Mouse (Mus musculus): Measurements from ENCODE around the gene Tmem213.

- no peak for TF ChIP-seq CTCF (IDR thresholded peaks at IDR 0.05; ENCODE audit: low read depth)
- no peak for TF ChIP-seq EP300 (IDR thresholded peaks at IDR 0.05; ENCODE audit: low read depth)
Observed at GRCm38 (mm10) chr6:38164705-38165104, 55.6 kb downstream of the Tmem213 start.
